Mouse (Mus musculus) lung, adult 2 months (tissue): ENCODE measurements around the gene Smad6.

Source experiments
- CTCF ChIP-seq: fragments of 200-500 bp; IDR thresholded peaks from 2 replicates; pipeline ENCODE4 v1.5.1; 2011; ENCODE audit warnings: mild to moderate bottlenecking, low read length, control low read depth; ENCODE audit not compliant: insufficient read depth
- POLR2A ChIP-seq: fragments of 200-500 bp; IDR thresholded peaks from 2 replicates; pipeline ENCODE4 v1.6.1; 2011; ENCODE audit warnings: low read depth, mild to moderate bottlenecking, control low read depth, low read length, borderline replicate concordance; ENCODE audit errors: extremely low read depth

- TF ChIP-seq POLR2A (no peak), CTCF (no peak)
These were observed 117.3 kb downstream of the Smad6 start for GRCm38 (mm10) chr9:63904543-63904942.
